9 mouse cellular contexts compared by ENCODE assay signal in genomic region chr4:87096186-87096585, GRCm38 (mm10).
DNase-seq lines count a peak whose midpoint lies in the region; ATAC-seq lines count a peak whose summit lies in the region.
"Had no signal": no experiment of that assay in that cellular context is flagged by ENCODE, and none has a peak within 500 bp of the region (broad histone marks: within the 10 kb centered on the region; RNA-seq: fewer than 3 reads in every experiment).

No protein-coding gene starts in this region.

- no peak overlapping the region for H3K4me2 ChIP-seq in hindbrain, embryonic 16.5 days (ENCODE audit: low read length)
- no peak overlapping the region for H3K4me2 ChIP-seq in hindbrain, embryonic 12.5 days (replicated peaks)
- H3K4me2 ChIP-seq: heart, embryonic 13.5 days had no signal

- H3K27me3 ChIP-seq in hindbrain, embryonic 16.5 days (replicated peaks; ENCODE audit: control insufficient read depth, insufficient read depth, low read length), result no peaks in the 10 kb centered on the region
- no peaks in the 10 kb centered on the region for H3K27me3 ChIP-seq in hindbrain, embryonic 12.5 days
- H3K27me3 ChIP-seq: heart, embryonic 13.5 days had no signal

- no peak overlapping the region for H3K4me3 ChIP-seq in hindbrain, embryonic 16.5 days (ENCODE audit: low read length)
- no peak overlapping the region for H3K4me3 ChIP-seq in hindbrain, embryonic 12.5 days
- H3K4me3 ChIP-seq: heart, embryonic 13.5 days had no signal

- no peaks in the 10 kb centered on the region for H3K4me1 ChIP-seq in hindbrain, embryonic 16.5 days (ENCODE audit: control insufficient read depth, insufficient read depth, low read depth, low read length)
- H3K4me1 ChIP-seq in hindbrain, embryonic 12.5 days, result no peaks in the 10 kb centered on the region
- H3K4me1 ChIP-seq: heart, embryonic 13.5 days had no signal

- peak; percentile 93 for ATAC-seq in hindbrain, embryonic 16.5 days
- ATAC-seq in hindbrain, embryonic 12.5 days (ENCODE audit: low FRiP score), result no peak

- H3K9ac ChIP-seq in hindbrain, embryonic 16.5 days (ENCODE audit: low read depth, low read length), result no peak overlapping the region
- H3K9ac ChIP-seq in hindbrain, embryonic 12.5 days, result no peak overlapping the region
- H3K9ac ChIP-seq: heart, embryonic 13.5 days had no signal

- WGBS in hindbrain, embryonic 16.5 days, result 61% methylated on average over 5 of the region's 5 CpGs
- WGBS in hindbrain, embryonic 12.5 days, result 89% methylated on average over 5 of the region's 5 CpGs

- peak; percentile 21 for DNase-seq in cerebellum, adult 9-11 months
- DNase-seq in gastrocnemius, postnatal 10 days, result peak; percentile 14
- peak; percentile 55 for DNase-seq in layer of hippocampus, postnatal 36 days
- DNase-seq in kidney, postnatal 14 days, result no peak
- DNase-seq in spleen, postnatal 36 days (ENCODE audit: low spot score in 2 of 2), result no peak
- no peak for DNase-seq in spleen, adult 18-20 months

- H3K27ac ChIP-seq in hindbrain, embryonic 16.5 days (ENCODE audit: low read depth, low read length), result no peak overlapping the region
- H3K27ac ChIP-seq in hindbrain, embryonic 12.5 days, result no peak overlapping the region
- H3K27ac ChIP-seq: heart, embryonic 13.5 days had no signal

- no peaks in the 10 kb centered on the region for H3K36me3 ChIP-seq in hindbrain, embryonic 16.5 days (ENCODE audit: control insufficient read depth, insufficient read depth, low read length)
- H3K36me3 ChIP-seq in hindbrain, embryonic 12.5 days, result no peaks in the 10 kb centered on the region
- H3K36me3 ChIP-seq: heart, embryonic 13.5 days had no signal

- no peaks in the 10 kb centered on the region for H3K9me3 ChIP-seq in hindbrain, embryonic 16.5 days (ENCODE audit: control insufficient read depth, low read length)
- no peaks in the 10 kb centered on the region for H3K9me3 ChIP-seq in hindbrain, embryonic 12.5 days (replicated peaks)
- H3K9me3 ChIP-seq: heart, embryonic 13.5 days had no signal

Comparison
In these comparisons a context has a peak if more than half of its experiments do, and no peak if none do; other contexts are left out.
1. DNase-seq: peak in cerebellum, adult 9-11 months (single experiment), gastrocnemius, postnatal 10 days (single experiment) and layer of hippocampus, postnatal 36 days (2 of 2); none in kidney, postnatal 14 days (single experiment), spleen, postnatal 36 days (0 of 2) and spleen, adult 18-20 months (0 of 2).